Mouse (Mus musculus): ENCODE measurements around the gene Cav1.

Gene Cav1

GRCm38 (mm10) chr6:17305954-17306601 lies at the start of gene Cav1:
Cav1 (plus strand) TSS chr6:17306335.
- DNase-seq (ENCODE audit: low read depth, low spot score): peak; percentile 66

- DNase-seq (ENCODE audit: low read depth, low spot score): no peak
Observed at GRCm38 (mm10) chr6:17258142-17258541, 48.0 kb upstream of the Cav1 start.

GRCm38 (mm10) chr6:17258911-17259310 lies 47.2 kb upstream of the Cav1 start:
- DNase-seq (ENCODE audit: low read depth, low spot score): no peak

DNA sequence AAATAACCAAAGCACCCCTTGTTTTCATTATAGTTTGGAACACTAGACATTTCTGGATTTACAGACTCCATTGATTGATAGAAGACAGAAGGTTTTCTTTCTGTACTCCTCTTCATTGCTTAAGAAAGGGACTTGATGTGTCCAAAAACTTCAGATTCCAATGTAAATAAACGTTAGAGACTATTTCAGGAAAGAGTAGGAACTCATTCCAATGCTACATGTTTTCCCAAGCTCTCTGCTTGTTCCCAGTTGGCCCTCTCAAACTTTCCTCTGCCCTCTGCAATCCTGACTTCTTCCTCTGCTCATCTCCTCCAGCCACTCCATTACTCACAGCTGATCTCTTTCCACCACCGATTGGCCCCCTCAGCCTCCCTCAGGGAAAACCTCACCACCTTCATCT lies 43.3 kb upstream of the Cav1 start:
- no peak for DNase-seq (ENCODE audit: low read depth, low spot score)

DNA sequence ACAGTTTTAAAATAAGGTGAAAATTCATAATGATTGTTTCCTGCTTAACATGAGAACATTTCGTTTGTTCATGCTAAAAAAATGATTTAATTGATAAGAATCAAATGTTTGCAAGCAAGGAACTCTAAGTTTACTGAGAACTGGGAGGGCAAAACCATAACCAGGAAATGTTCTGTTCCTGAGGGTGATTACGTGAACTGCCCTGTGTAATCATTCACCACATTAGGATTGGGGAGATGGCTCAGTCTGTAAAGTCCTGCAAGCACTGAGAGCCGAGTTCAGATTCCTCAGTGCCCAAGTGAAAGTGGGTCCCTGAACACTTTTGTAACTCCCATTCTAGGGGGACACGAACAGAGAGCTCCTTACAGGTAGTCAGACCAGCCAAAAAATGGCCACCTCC lies 41.1 kb upstream of the Cav1 start:
- no peak for DNase-seq (ENCODE audit: low read depth, low spot score)

DNA sequence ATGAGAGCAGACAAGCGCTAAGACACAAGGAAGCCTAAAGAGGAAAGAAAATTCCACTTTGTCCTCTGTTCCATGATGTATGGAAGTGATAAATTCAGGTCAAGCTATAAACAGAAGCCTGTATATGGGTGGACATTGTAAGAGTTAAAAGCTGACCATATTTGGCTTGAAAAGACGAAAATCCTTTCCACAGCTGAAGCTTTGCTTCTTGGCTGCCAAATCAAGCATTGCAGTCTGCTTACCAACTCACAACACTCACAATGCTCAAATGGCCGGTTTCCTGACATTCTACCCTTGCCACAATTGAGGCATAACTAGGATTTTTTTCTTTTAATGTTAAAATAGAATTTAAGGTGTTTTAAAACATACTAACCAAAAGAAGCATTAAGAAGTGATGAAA lies 39.7 kb upstream of the Cav1 start:
- DNase-seq (ENCODE audit: low read depth, low spot score): no peak

GRCm38 (mm10) chr6:17278366-17278765 lies 27.8 kb upstream of the Cav1 start:
- no peak for DNase-seq (ENCODE audit: low read depth, low spot score)

DNA sequence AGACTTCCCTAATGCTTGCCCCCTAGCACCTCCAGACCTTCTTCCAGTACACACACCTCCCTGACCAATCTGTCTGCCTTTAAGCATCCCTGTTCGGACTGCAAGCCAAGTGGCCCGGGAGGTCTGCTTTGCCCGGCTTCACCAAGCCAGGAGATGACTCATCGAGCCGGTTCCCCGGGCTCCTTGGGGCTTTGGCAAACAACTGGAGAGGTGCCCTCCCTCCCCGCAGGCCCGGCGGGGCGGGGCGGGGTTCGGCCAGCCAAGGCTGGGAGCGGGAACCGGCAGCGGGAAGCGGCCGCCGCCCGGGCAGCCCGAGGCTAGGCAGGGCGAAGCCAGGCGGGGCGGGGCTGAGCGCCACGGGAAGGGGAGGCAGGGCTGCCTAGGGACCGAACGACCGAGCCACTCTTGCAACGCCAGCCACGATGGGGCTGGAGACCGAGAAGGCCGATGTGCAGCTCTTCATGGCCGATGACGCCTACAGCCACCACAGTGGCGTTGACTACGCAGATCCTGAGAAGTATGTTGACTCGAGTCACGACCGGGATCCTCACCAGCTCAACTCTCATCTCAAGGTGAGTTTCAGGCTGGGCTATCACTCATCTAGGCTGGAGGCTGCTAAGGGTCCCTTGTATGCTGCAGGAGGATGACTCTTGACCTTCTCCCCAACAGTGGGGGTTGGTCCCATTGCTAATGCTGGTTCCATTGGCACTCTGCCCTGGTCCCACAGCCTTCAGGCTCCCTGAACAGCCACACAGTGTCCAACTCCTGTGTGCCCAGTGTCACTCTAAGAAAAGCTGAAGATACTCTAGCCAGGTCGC lies 25.0 kb upstream of the Cav1 start, which contains the start of gene Cav2:
TSS of gene Cav2 (plus strand) at position 247 of the 818 bp plus-strand sequence.
- DNase-seq (ENCODE audit: low read depth, low spot score): peak; percentile 51

GRCm38 (mm10) chr6:17281757-17282092 lies 24.4 kb upstream of the Cav1 start:
- DNase-seq (ENCODE audit: low read depth, low spot score): no peak

DNA sequence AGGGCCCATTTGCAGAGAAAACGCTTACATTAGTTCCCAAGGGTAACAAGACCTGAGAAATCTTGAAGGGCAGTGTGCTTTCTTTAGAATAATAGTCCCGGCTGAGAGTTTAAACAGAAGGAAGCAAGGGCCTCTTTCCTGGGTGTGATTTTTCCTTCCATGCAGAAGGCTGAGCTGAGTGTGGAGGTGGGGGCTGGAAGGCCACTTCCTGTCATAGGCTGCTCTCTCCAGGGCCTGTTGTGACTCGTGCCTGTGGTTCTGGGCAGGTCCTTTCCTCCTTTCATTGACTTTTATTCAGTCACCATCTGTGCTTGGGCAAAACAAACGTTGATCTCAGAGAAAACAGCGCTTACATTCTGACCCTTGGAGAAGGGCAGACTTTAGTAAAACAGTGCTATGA lies 24.0 kb upstream of the Cav1 start:
- DNase-seq (ENCODE audit: low read depth, low spot score): no peak

- DNase-seq (ENCODE audit: low read depth, low spot score): no peak
Observed at GRCm38 (mm10) chr6:17283834-17284233, 22.3 kb upstream of the Cav1 start.

- no peak for DNase-seq (ENCODE audit: low read depth, low spot score)
Observed at GRCm38 (mm10) chr6:17286381-17286780, 19.8 kb upstream of the Cav1 start.

DNA sequence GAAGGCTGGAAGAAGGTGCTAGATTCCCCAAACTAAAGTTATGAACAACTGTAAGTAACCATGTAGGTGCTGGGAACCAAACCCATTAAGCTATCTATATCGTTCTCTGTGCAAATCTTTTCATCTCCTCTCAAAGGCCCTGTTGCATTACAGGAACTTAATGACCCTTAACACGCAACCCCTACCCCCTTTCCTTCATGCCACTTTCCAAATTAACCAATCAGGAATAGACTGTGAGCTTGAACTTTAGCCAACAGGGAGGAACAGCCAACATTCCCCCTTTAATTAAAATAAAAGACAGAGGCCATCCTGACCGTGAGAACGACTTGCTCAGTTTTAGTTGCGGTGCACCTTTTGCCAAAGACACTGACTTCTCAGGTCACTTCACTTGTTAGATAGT lies 11.0 kb upstream of the Cav1 start:
- DNase-seq (ENCODE audit: low read depth, low spot score): no peak

DNA sequence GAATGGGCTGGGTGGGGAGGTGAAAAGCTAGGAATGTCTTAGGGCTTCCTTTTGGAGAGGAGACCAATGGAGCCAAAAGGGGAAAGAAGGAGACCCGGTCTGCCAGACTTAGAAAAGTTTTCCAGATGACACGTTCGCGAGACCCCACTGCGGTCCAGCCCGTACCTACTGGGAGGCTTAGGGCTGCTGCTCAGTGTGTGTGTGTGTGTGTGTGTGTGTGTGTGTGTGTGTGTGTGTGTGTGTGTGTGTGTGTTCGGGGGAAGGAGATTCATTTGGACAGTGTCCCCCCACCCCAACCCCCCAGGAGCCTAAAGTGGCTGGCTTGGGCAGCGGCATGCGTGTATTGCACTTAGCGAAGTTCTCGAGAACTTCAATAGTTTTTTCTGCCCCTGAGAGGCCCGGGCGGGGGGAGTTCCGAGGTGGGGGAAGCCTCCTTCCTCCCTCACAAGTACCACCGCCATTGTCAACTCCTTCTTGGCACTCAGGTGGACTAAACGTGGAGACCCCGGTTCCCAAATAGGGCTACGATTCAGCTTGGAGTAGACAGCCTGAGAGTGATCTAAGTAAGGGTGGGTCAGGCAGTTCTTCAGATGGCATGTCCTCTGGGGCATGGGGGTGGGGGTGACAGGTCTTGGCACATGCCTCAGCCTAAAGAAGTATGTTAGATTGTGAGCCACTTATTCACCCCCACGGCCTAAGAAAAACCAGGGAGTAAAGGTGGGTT lies 629 bp downstream of the Cav1 start:
- DNase-seq (ENCODE audit: low read depth, low spot score): peak; percentile 6

GRCm38 (mm10) chr6:17307461-17308115 lies 1.5 kb downstream of the Cav1 start:
- DNase-seq (ENCODE audit: low read depth, low spot score): peak; percentile 63

- no peak for DNase-seq (ENCODE audit: low read depth, low spot score)
Observed at GRCm38 (mm10) chr6:17308661-17309060, 2.5 kb downstream of the Cav1 start.

DNA sequence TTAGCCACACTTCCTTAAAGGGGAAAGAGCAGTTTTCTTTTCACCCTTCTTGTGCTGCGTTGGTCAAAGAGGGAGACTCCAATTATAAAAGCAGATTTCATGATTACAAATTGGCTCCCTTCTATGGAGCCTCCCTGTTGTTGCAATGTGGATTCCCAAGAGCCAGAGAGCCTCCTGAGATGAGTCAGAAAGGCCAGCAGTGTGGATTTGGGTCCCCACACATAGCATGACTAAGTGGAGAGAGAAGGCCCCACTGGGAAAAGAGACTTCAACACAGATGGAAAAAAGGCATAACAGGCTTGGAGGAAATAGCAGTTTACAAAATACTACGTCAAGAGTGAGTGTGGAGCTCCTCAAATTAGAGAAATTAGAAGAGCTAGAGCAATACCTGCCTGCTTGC lies 3.1 kb downstream of the Cav1 start:
- DNase-seq (ENCODE audit: low read depth, low spot score): no peak

DNA sequence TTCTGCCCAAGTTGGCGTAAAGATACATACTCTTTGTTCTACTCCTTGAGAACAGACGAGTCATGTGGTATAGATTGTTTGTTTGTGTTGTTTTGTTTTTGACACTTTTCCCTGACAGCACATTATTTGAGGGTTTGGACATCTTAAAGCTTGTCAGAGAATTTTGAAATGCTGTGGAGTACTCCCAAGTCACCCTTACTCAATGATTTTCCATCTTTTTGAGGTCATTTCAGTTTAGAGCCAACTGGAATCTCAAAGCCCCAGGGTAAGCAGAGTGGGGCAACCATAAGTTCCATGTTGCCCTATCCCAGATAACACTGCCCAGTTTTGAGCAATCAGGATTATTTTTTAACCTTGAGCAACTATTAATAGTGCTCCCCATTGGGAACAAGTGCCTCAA lies 8.1 kb downstream of the Cav1 start:
- DNase-seq (ENCODE audit: low read depth, low spot score): no peak

- DNase-seq (ENCODE audit: low read depth, low spot score): no peak
Observed at GRCm38 (mm10) chr6:17314659-17315616, 8.8 kb downstream of the Cav1 start.

- peak; percentile 6 for DNase-seq (ENCODE audit: low read depth, low spot score)
Observed at GRCm38 (mm10) chr6:17316294-17317166, 10.4 kb downstream of the Cav1 start.

All from ZHBTc4 (cell line).